Mouse (Mus musculus) retina, postnatal 1 day (tissue): ENCODE data around the gene Cd2bp2.

ENCODE experiments used
- DNase-seq: peaks from one replicate; pipeline ENCODE4 v3.0.0-alpha.2; 2012

The Cd2bp2 gene

DNA sequence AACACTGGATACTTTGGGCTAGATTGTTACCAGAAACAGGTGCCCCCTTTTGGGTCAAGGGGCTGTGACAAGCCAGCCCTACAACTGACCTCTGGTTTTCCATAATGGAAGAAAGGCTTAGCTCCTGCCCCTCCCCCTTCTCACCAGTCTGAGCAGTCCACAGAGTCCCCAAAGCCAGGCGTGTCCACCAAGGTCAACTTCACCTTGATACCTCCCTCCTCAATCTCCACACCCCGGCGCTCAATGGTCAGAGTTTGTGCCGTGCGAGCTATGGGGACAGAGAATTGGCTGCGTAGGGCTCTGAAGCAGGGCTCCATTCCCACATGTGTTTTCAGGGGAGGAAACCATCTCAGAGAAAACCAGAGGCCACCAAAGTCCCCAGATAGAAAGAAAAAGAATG is 21.6 kb upstream of the Cd2bp2 start:
- no peak for DNase-seq

GRCm38 (mm10) chr7:127216307-127216706 is 20.5 kb upstream of the Cd2bp2 start:
- DNase-seq = no peak

- peak; percentile 83 for DNase-seq
Observed at GRCm38 (mm10) chr7:127214981-127215871, 19.4 kb upstream of the Cd2bp2 start.

GRCm38 (mm10) chr7:127214521-127214920 is 18.7 kb upstream of the Cd2bp2 start:
- DNase-seq = no peak

DNA sequence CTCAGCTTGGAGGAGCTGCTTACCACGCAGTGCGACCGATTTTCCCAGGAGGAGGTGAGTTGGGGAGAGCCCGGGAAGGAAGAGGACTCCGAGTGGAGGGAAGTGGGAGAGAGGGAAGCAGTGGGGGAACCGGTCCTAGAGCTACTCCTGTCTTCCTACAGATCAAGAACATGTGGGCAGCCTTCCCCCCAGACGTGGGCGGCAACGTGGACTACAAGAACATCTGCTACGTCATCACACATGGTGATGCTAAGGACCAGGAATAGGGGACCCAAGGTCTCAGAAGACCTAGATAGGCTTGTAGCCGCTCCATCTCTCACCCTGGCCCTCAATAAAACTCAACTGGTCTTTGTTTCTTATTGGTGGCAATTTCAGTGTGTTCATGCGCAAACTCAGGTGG is 18.1 kb upstream of the Cd2bp2 start:
- no peak for DNase-seq

- DNase-seq = peak; percentile 68
Observed at GRCm38 (mm10) chr7:127213485-127213884, 17.6 kb upstream of the Cd2bp2 start.

DNA sequence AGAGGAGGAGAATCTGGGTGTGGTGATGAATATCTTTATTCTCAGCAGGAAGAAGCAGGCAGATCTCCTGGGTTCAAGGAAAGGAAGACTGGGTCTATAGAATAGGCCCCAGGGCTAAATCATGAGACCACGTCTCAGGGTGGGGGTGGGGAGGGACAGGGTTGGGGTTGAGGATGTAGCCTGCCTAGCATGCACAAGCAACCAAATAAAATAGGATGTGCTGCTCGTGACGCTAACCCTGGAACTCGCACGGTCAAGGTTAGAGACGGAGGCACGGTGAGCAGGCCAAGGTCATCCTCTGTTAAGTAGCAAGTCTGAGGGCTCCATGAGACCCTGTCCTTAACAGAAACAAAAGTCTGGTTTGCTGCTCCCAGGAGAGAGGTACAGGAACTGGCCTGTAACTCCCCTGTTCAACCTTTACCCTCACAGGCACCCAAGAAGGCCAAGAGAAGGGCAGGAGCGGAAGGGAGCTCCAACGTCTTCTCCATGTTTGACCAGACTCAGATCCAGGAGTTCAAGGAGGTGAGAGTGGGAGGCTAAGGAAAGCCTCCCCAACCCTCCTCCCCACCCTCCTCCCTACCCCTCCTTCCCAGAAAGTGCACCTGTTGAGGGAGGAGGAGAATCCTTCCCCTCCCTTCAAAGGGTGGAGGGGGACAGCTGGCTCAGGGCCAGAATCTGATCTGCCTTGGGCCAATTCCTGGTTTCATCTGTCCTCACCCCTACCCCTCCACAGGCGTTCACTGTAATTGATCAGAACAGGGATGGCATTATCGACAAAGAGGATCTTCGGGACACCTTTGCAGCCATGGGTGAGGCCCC is 16.8 kb upstream of the Cd2bp2 start:
- no peak for DNase-seq

- no peak for DNase-seq
Observed at GRCm38 (mm10) chr7:127211014-127211745, 15.3 kb upstream of the Cd2bp2 start.

DNA sequence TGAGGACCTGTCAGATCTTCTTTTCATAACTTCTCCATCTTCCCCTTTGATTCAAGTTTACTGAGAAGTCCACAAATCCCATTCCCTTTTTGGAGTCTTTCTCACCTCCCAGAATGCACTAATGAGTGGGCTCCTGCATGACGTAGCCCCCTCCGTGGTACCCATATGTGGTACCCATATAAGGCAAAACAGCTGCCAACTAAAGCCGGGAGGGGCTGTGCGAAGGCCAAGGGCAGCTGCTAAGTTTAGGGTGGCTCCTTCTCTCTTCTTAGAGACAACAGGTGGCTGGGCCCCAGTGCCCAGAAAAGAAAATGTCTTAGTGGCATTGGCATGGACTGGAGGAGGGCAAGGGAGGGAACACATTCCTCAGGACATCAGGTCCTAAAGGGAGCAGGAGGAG is 14.4 kb upstream of the Cd2bp2 start:
- no peak for DNase-seq

DNA sequence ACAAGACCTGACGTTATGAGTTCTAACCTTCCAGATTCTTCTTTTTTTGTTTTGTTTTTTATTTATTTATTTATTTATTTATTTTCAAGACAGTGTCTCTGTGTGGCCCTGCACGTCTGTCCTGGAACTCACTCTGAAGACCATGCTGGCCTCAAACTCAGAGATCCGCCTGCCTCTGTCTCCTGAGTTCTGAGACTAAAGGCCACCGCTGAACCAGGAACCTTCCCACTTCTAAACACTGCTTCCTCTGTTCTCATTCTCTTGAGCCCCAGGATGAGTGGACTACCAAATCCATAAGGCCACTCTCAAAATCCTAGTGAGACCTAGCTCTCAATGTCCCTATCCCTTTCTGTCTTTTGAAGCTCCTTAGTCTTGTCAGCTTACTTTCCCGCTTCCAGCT is 14.0 kb upstream of the Cd2bp2 start:
- no peak for DNase-seq

DNA sequence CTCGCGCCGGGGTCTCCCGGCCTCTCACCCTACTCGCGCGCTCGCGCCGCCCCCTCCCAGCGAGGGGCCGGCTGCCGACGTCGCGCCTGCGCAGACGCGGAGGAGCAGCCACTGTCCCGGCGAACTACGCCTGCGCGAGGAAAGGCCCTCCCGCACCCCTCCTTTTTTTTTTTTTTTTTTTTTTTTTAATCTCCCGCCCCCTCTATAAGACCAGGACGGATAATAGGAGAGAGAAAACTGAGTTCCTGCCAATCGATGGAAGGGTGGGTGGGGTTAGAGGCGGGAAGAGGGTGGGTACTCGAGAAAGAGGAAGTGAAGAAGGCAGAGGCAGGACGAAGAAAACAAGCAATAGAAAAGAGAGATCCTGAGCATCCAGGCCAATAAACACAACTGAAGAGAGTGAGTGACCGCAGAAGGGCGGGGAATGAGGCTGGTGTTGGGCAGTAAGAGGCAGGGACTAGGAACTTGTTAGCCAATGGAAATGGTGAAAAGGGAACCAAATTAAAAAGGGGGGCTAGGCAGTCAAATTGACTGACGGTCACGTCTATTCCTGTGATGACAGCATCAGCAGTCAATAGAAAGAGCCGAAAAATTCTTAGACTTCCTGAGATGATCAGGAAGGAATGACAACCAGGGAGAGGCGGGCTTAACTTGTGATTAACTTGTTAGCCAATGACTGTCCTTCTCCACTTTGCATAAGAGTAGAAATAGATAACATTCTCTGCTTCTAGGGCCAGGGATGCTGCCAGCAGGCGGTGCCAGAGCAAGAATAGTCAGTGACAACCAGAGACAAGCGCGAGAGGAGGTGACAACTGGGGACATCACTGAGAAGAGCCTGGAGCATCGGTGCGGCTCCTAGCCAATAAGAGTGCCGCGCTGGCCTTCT is 12.9 kb upstream of the Cd2bp2 start, which contains the start of gene Mylpf:
TSS of gene Mylpf (plus strand) at position 338 of the 886 bp plus-strand sequence.
- DNase-seq = peak; percentile 99

DNA sequence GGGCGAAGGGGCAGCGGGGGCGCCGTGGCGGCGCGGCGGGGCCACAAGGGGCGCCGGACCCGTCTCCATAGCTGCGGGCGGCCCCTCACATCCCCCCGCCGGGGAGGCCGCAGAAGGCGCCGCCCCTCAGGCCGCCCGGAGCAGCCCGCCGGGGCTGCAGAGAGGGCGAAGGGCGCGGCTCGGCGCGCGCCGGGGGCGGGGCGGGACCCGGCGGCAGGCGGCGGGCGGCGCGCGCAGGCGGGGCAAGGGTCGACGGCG is 12.4 kb upstream of the Cd2bp2 start, which contains the start of gene Tbc1d10b:
TSS of gene Tbc1d10b (minus strand) at position 174 of the 258 bp plus-strand sequence.
- no peak for DNase-seq

DNA sequence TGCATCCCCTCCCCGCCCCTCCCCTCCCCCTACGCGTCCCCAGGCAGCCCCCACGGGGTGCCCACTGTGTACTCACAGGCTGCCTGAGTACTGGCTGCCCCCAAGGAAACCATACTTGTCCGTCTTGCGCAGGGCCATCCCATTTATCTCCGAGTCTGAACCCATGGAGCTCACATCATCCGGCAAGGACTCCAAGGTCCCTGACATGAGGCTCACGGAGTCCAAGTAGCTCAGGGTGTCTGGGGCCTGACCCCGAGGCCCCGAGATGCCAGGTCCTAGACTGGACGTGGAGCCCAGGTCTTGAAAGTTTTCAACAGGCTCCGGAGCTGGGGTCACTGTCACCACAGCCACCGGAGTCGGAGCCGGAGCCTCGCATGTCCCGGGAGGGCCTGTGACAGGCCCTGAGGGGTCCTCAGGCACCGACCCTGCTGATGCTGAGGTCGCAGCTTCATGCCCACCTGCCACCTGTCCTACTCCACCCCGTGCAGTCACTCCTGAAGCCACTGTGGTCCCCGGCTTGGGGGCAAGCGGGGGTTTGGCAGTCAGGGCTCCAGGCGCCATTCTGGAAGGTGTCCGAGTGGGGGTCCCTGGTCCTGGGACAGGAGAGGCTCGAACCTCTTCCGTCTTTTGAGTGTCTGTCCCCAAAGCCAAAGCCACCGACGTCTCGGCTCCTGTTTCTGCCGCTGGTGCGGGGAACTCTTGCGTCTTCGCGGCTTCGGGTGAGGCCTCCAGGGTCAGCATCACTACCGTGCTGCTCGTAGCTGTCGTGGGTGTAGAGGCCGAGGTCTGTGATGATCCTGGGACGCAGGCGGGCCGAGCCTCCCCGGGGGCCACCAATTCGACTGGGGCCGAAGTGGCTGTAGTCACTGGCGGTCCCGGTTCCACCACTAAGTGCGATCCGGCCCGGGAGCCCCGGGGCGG is 11.8 kb upstream of the Cd2bp2 start:
- peak; percentile 24 for DNase-seq

DNA sequence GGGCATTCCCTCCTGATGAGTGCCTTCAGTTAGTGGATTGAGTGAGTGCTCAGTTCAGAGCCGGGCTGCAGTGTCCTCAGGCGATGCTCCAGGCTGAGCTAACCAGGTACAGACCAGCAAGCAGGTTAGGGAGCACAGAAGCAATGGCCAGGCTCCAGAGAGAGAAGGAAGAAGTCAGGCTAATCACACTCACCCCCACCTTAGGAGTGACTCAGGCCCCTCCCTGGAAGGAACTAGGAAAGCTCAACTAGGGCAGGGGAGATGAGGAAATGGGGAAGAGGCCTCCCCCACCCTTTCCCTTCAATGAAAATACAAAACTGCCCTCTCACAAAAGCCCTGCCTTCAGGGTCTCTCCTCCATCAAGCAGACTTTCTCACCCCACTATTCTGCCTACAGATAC is 10.8 kb upstream of the Cd2bp2 start:
- DNase-seq = no peak

DNA sequence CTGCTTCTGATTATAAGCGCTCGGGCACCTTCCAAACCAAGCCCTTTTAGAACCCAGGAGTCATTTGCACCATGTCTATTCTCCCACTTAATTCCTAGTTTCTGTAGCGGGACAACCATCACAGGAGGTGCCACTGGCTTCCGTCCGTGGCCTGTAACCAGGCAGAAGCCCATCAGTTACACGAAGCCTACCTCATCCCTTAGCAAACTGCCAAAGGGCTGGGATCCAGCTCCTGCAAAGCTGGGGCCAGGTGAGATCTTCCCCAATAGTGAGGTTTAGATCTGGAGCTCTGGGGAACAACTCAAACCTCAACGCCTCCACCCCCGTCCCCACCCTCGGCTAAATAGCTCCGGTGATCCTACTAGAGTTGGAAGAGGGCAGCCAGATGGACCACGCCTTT is 634 bp upstream of the Cd2bp2 start:
- no peak for DNase-seq

DNA sequence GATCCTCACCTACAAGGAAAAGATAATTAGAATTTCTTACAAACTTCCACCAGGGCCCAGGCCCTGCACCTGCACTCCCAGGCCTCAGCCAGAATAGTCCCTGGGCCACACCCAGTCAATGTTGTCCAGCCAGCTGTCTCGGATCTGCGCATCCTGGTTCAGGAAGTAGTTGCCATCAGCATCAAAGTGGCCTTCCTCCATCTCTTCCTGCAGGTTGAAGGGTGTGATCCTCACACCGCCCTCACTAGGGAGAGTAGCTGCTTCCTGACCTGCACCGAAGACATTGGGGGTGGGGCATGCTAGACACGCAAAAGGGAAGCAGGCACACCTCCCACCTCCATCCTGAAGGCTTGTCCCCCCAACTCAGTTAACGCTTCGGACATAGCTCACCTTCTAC is 1.2 kb downstream of the Cd2bp2 start:
- no peak for DNase-seq

DNA sequence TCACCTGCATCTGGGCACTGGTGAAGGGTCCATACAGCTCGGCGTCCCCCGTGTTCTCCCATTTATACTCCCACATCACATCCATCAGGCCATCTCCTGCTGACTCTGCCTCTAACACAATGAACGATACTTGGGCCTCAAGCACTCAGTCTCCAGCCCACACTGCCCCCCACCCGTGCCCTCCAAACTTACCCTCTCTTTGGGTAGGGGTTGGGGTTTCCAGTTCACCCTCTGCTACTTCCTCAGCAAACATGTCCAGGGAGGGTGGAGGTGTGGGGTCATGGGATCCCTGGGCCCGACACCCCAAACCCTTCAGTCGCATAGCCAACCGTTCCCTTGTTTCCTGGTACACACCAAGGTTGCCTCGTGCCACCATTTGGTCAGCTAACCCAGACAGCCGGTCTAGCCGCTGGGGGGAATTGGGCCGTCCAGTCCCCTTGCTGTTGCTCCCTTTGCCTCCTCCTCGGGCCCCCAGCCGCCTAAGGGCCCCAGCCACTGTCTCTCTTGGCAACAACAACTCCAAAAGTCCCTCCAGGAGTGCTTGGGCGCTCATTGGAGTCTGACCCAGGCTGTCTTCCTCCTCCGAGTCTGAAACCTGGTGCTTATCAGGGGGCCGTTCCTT is 1.7 kb downstream of the Cd2bp2 start:
- no peak for DNase-seq

DNA sequence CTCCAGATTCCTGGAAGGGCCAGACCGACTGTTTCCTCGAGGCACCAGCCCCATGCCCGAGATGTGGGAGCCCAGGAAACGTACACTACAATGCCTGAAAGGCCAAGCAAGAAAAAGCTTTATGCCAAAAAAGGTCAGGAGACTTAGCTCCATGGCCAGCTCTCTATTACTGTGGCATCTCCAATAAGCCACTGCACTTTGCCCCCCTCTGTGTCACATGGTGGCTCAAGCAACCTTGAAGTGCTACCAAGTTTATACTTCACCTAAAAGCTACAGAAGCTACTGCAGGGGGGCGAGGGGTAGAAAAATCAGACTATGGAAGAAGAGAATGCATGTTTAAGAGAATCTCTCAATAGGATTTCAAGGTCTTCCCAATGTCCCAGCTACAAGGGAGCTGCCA is 2.9 kb downstream of the Cd2bp2 start:
- no peak for DNase-seq

- DNase-seq = no peak
Observed at GRCm38 (mm10) chr7:127190672-127191071, 5.2 kb downstream of the Cd2bp2 start.
